Mouse (Mus musculus): ENCODE measurements at regions not wholly inside any gene's neighbourhood (a gene's known extent, or its start where the extent isn't known, plus 50 kb on each side); places are given as distances from the start of the nearest gene placed in this dataset.

GRCm38 (mm10) chrX:12888708-12889481, 127.0 kb upstream of the Med14 start:
- 61% methylated on average over 3 of the region's 3 CpGs for WGBS
- H3K9ac ChIP-seq (ENCODE audit: low read length) = no peak overlapping the region
- H3K4me2 ChIP-seq (ENCODE audit: low read length) = no peak overlapping the region
- no peak overlapping the region for H3K4me3 ChIP-seq (ENCODE audit: control insufficient read depth in 1 of 2, insufficient read depth in 1 of 2, low read depth in 1 of 2, low read length in 2 of 2)
- no peaks in the 10 kb centered on the region for H3K27me3 ChIP-seq (ENCODE audit: control insufficient read depth, insufficient read depth, low read length)
- no peaks in the 10 kb centered on the region for H3K36me3 ChIP-seq (ENCODE audit: control insufficient read depth, insufficient read depth, low read length)
- no peaks in the 10 kb centered on the region for H3K9me3 ChIP-seq (ENCODE audit: control insufficient read depth, low read length)
- no peak overlapping the region for H3K27ac ChIP-seq (replicated peaks in 1 of 2; ENCODE audit: control insufficient read depth in 1 of 2, insufficient read depth in 1 of 2, low read depth in 2 of 2, low read length in 2 of 2)
- ATAC-seq (ENCODE audit: insufficient number of reproducible peaks, insufficient read depth, low FRiP score, low read depth) = no peak
- no peaks in the 10 kb centered on the region for H3K4me1 ChIP-seq (ENCODE audit: control insufficient read depth in 2 of 2, insufficient read depth in 2 of 2, low read length in 2 of 2)

DNA sequence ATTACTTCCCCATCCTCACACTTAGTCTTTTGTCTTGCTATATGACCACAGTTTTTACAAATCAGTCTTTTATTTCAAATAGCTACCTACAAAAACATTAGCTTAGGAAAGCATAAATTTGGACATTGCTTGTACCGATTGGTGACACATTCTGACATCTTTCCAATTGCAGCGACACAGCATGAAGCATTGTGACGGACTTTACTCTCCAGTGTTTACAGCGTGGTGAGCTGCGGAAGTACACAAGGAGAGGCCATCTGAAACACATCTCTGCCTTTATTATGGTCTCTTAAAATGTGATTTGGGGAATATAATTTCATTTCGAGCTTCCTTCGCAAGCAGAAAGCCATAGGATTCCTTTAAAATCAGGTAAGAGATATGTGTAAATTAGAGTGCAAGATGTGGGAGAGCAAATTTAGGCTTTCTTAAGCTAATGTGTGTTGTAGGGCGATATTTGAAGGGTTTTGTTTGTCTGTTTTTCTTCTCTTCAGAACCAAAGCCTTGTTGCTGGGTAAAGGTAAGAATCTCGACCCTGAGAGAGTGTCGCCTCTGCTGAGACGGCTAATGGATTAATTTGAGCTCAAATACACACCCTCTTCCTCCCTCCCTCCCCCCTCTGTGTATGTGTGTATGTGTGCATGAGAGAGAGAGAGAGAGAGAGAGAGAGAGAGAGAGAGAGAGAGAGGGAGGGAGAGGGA, 126.3 kb upstream of the Med14 start:
- H3K27ac ChIP-seq (replicated peaks in 1 of 2; ENCODE audit: control insufficient read depth in 1 of 2, insufficient read depth in 1 of 2, low read depth in 2 of 2, low read length in 2 of 2) = no peak overlapping the region
- H3K4me1 ChIP-seq (ENCODE audit: control insufficient read depth in 2 of 2, insufficient read depth in 2 of 2, low read length in 2 of 2) = no peaks in the 10 kb centered on the region
- H3K9me3 ChIP-seq (ENCODE audit: control insufficient read depth, low read length) = no peaks in the 10 kb centered on the region
- H3K4me3 ChIP-seq (ENCODE audit: control insufficient read depth in 1 of 2, insufficient read depth in 1 of 2, low read depth in 1 of 2, low read length in 2 of 2) = no peak overlapping the region
- no peak overlapping the region for H3K9ac ChIP-seq (ENCODE audit: low read length)
- H3K36me3 ChIP-seq (ENCODE audit: control insufficient read depth, insufficient read depth, low read length) = no peaks in the 10 kb centered on the region
- H3K4me2 ChIP-seq (ENCODE audit: low read length) = no peak overlapping the region
- ATAC-seq (ENCODE audit: insufficient number of reproducible peaks, insufficient read depth, low FRiP score, low read depth) = no peak
- WGBS = 64% methylated on average over 11 of the region's 11 CpGs
- H3K27me3 ChIP-seq (ENCODE audit: control insufficient read depth, insufficient read depth, low read length) = no peaks in the 10 kb centered on the region

DNA sequence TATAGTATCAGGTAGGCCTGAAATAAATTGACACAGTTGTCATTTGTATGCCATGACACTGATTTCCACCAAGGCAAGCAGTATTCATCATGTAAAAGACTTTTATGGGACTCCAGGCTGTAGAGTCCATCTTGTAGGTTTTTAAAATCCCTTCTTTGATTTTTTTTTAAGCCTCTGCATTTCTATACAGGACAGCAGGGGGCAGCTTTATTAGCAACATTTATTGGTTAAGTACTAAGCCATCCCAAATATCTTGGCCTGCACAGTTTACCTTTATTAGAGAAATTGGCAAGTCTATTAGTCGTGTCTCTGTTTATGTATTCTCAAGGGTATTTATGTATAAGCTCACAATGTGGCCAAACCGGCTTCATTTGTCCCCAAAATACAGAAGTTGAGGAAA, 125.6 kb upstream of the Med14 start:
- no peak overlapping the region for H3K4me3 ChIP-seq (ENCODE audit: control insufficient read depth in 1 of 2, insufficient read depth in 1 of 2, low read depth in 1 of 2, low read length in 2 of 2)
- no peaks in the 10 kb centered on the region for H3K36me3 ChIP-seq (ENCODE audit: control insufficient read depth, insufficient read depth, low read length)
- WGBS = 73% methylated on average over 2 of the region's 2 CpGs
- no peak overlapping the region for H3K4me2 ChIP-seq (ENCODE audit: low read length)
- H3K9ac ChIP-seq (ENCODE audit: low read length) = no peak overlapping the region
- H3K9me3 ChIP-seq (ENCODE audit: control insufficient read depth, low read length) = no peaks in the 10 kb centered on the region
- H3K27me3 ChIP-seq (ENCODE audit: control insufficient read depth, insufficient read depth, low read length) = no peaks in the 10 kb centered on the region
- no peaks in the 10 kb centered on the region for H3K4me1 ChIP-seq (ENCODE audit: control insufficient read depth in 2 of 2, insufficient read depth in 2 of 2, low read length in 2 of 2)
- ATAC-seq (ENCODE audit: insufficient number of reproducible peaks, insufficient read depth, low FRiP score, low read depth) = no peak
- H3K27ac ChIP-seq (replicated peaks in 1 of 2; ENCODE audit: control insufficient read depth in 1 of 2, insufficient read depth in 1 of 2, low read depth in 2 of 2, low read length in 2 of 2) = no peak overlapping the region

GRCm38 (mm10) chrX:12886160-12887048, 124.5 kb upstream of the Med14 start:
- H3K4me1 ChIP-seq (ENCODE audit: control insufficient read depth in 2 of 2, insufficient read depth in 2 of 2, low read length in 2 of 2) = no peaks in the 10 kb centered on the region

GRCm38 (mm10) chrX:12879233-12879632, 117.4 kb upstream of the Med14 start:
- no peak for ATAC-seq (ENCODE audit: insufficient number of reproducible peaks, insufficient read depth, low FRiP score, low read depth)
- no peak overlapping the region for H3K4me2 ChIP-seq (ENCODE audit: low read length)
- H3K9me3 ChIP-seq (ENCODE audit: control insufficient read depth, low read length) = no peaks in the 10 kb centered on the region
- H3K27me3 ChIP-seq (ENCODE audit: control insufficient read depth, insufficient read depth, low read length) = no peaks in the 10 kb centered on the region
- 65% methylated on average over 3 of the region's 3 CpGs for WGBS
- H3K36me3 ChIP-seq (ENCODE audit: control insufficient read depth, insufficient read depth, low read length) = no peaks in the 10 kb centered on the region
- no peak overlapping the region for H3K9ac ChIP-seq (ENCODE audit: low read length)
- H3K27ac ChIP-seq (replicated peaks in 1 of 2; ENCODE audit: control insufficient read depth in 1 of 2, insufficient read depth in 1 of 2, low read depth in 2 of 2, low read length in 2 of 2) = no peak overlapping the region
- H3K4me1 ChIP-seq (ENCODE audit: control insufficient read depth in 2 of 2, insufficient read depth in 2 of 2, low read length in 2 of 2) = no peaks in the 10 kb centered on the region
- no peak overlapping the region for H3K4me3 ChIP-seq (ENCODE audit: control insufficient read depth in 1 of 2, insufficient read depth in 1 of 2, low read depth in 1 of 2, low read length in 2 of 2)

More at GRCm38 (mm10) chrX:12886160-12887048, 124.5 kb upstream of the Med14 start:
- Histone ChIP-seq H3K36me3 (ENCODE audit: control insufficient read depth, insufficient read depth, low read length) (no peaks in the 10 kb centered on the region), H3K27ac (replicated peaks in 1 of 2; ENCODE audit: control insufficient read depth in 1 of 2, insufficient read depth in 1 of 2, low read depth in 2 of 2, low read length in 2 of 2) (no peak overlapping the region), H3K4me3 (ENCODE audit: control insufficient read depth in 1 of 2, insufficient read depth in 1 of 2, low read depth in 1 of 2, low read length in 2 of 2) (peak overlapping the region; percentile 19 to 23; a peak in 2 of 4 replicates), H3K9ac (ENCODE audit: low read length) (peak overlapping the region; percentile 46; the same call in 1 of the 2 replicates), H3K4me2 (ENCODE audit: low read length) (peak overlapping the region; percentile 59), H3K27me3 (ENCODE audit: control insufficient read depth, insufficient read depth, low read length) (no peaks in the 10 kb centered on the region), H3K9me3 (ENCODE audit: control insufficient read depth, low read length) (no peaks in the 10 kb centered on the region)
- ATAC-seq (ENCODE audit: insufficient number of reproducible peaks, insufficient read depth, low FRiP score, low read depth) = no peak
- 23% methylated on average over 18 of the region's 18 CpGs for WGBS

- ATAC-seq (ENCODE audit: insufficient number of reproducible peaks, insufficient read depth, low FRiP score, low read depth) = no peak
- 39% methylated on average over 4 of the region's 4 CpGs for WGBS
- no peak overlapping the region for H3K4me2 ChIP-seq (ENCODE audit: low read length)
Observed at GRCm38 (mm10) chrX:12877506-12877905, 115.6 kb upstream of the Med14 start.

DNA sequence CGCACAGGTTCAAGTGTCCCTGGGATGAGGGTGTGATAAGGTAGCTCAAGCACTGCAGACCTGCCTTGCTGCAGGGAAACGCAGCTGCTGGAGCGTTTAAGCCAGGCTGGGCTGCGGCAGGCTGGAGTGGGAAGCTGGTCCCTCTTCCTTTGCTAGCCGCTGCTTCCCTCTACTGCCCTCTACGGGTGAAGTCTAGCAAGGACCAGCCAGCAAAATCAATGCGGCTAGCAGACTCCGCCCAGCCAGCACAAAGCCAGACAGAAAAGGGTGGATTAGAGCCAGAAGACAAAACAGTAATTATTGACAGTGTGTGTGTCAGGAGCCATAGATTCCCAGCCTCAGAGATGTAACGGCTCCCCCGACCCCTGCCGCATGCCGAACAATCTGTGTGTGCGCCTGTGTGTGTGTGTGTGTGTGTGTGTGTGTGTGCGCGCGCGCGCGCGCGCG, 111.8 kb upstream of the Med14 start:
- peak overlapping the region; percentile 56 for H3K4me2 ChIP-seq (ENCODE audit: low read length)
- H3K36me3 ChIP-seq (ENCODE audit: control insufficient read depth, insufficient read depth, low read length) = no peaks in the 10 kb centered on the region
- no peaks in the 10 kb centered on the region for H3K27me3 ChIP-seq (ENCODE audit: control insufficient read depth, insufficient read depth, low read length)
- H3K9ac ChIP-seq (ENCODE audit: low read length) = peak overlapping the region; percentile 44
- peak; percentile 64; the same call in 1 of the 2 replicates for ATAC-seq (ENCODE audit: insufficient number of reproducible peaks, insufficient read depth, low FRiP score, low read depth)
- H3K4me3 ChIP-seq (ENCODE audit: control insufficient read depth in 1 of 2, insufficient read depth in 1 of 2, low read depth in 1 of 2, low read length in 2 of 2) = peak overlapping the region; percentile 33 to 50
- H3K9me3 ChIP-seq (ENCODE audit: control insufficient read depth, low read length) = no peaks in the 10 kb centered on the region
- H3K27ac ChIP-seq (replicated peaks in 1 of 2; ENCODE audit: control insufficient read depth in 1 of 2, insufficient read depth in 1 of 2, low read depth in 2 of 2, low read length in 2 of 2) = peak overlapping the region; percentile 37 to 39; a peak in 2 of 4 replicates
- peaks cover 0 to 2% of the 10 kb centered on the region in 2 experiments; a peak in 1 of 4 replicates for H3K4me1 ChIP-seq (ENCODE audit: control insufficient read depth in 2 of 2, insufficient read depth in 2 of 2, low read length in 2 of 2)
- WGBS = 42% methylated on average over 22 of the region's 22 CpGs

More at GRCm38 (mm10) chrX:12877506-12877905, 115.6 kb upstream of the Med14 start:
- Histone ChIP-seq H3K9me3 (ENCODE audit: control insufficient read depth, low read length) (no peaks in the 10 kb centered on the region), H3K4me1 (ENCODE audit: control insufficient read depth in 2 of 2, insufficient read depth in 2 of 2, low read length in 2 of 2) (peaks cover 0 to 2% of the 10 kb centered on the region in 2 experiments; a peak in 1 of 4 replicates), H3K4me3 (ENCODE audit: control insufficient read depth in 1 of 2, insufficient read depth in 1 of 2, low read depth in 1 of 2, low read length in 2 of 2) (no peak overlapping the region), H3K36me3 (ENCODE audit: control insufficient read depth, insufficient read depth, low read length) (no peaks in the 10 kb centered on the region), H3K9ac (ENCODE audit: low read length) (no peak overlapping the region), H3K27me3 (ENCODE audit: control insufficient read depth, insufficient read depth, low read length) (no peaks in the 10 kb centered on the region), H3K27ac (replicated peaks in 1 of 2; ENCODE audit: control insufficient read depth in 1 of 2, insufficient read depth in 1 of 2, low read depth in 2 of 2, low read length in 2 of 2) (no peak overlapping the region)
